Mouse (Mus musculus): ENCODE measurements at regions not wholly inside any gene's neighbourhood (a gene's known extent, or its start where the extent isn't known, plus 50 kb on each side); places are given as distances from the start of the nearest gene placed in this dataset.

- no peak for DNase-seq (ENCODE audit: low spot score in 2 of 2)
These were observed 580.4 kb upstream of the Gm19410 start for GRCm38 (mm10) chr8:35185165-35185564.

- DNase-seq (ENCODE audit: low spot score in 2 of 2) = no peak
These were observed 577.1 kb upstream of the Gm19410 start for GRCm38 (mm10) chr8:35188531-35188930.

GRCm38 (mm10) chr8:35189695-35190094 lies 575.9 kb upstream of the Gm19410 start:
- DNase-seq (ENCODE audit: low spot score in 2 of 2) = no peak

GRCm38 (mm10) chr8:35192515-35192914 lies 573.1 kb upstream of the Gm19410 start:
- no peak for DNase-seq (ENCODE audit: low spot score in 2 of 2)

GRCm38 (mm10) chr8:35193771-35194170 lies 571.8 kb upstream of the Gm19410 start:
- no peak for DNase-seq (ENCODE audit: low spot score in 2 of 2)

GRCm38 (mm10) chr8:35196189-35196588 lies 569.4 kb upstream of the Gm19410 start:
- DNase-seq (ENCODE audit: low spot score in 2 of 2) = no peak

- DNase-seq (ENCODE audit: low spot score in 2 of 2) = no peak
These were observed 566.8 kb upstream of the Gm19410 start for GRCm38 (mm10) chr8:35198766-35199165.

GRCm38 (mm10) chr8:35201416-35201815 lies 564.2 kb upstream of the Gm19410 start:
- no peak for DNase-seq (ENCODE audit: low spot score in 2 of 2)

- DNase-seq (ENCODE audit: low spot score in 2 of 2) = no peak
These were observed 560.6 kb upstream of the Gm19410 start for GRCm38 (mm10) chr8:35204971-35205370.

GRCm38 (mm10) chr8:35205536-35205935 lies 560.1 kb upstream of the Gm19410 start:
- DNase-seq (ENCODE audit: low spot score in 2 of 2) = no peak

GRCm38 (mm10) chr8:35206271-35206670 lies 559.3 kb upstream of the Gm19410 start:
- DNase-seq (ENCODE audit: low spot score in 2 of 2) = no peak

- no peak for DNase-seq (ENCODE audit: low spot score in 2 of 2)
These were observed 557.2 kb upstream of the Gm19410 start for GRCm38 (mm10) chr8:35208357-35208756.

GRCm38 (mm10) chr8:35211506-35212452 lies 553.8 kb upstream of the Gm19410 start:
- no peak for DNase-seq (ENCODE audit: low spot score in 2 of 2)

- DNase-seq (ENCODE audit: low spot score in 2 of 2) = no peak
These were observed 552.1 kb upstream of the Gm19410 start for GRCm38 (mm10) chr8:35213515-35213914.

GRCm38 (mm10) chr8:35217604-35218003 lies 548.0 kb upstream of the Gm19410 start:
- no peak for DNase-seq (ENCODE audit: low spot score in 2 of 2)

- DNase-seq (ENCODE audit: low spot score in 2 of 2) = no peak
These were observed 547.3 kb upstream of the Gm19410 start for GRCm38 (mm10) chr8:35218327-35218726.

GRCm38 (mm10) chr8:35224053-35224924 lies 541.3 kb upstream of the Gm19410 start:
- DNase-seq (ENCODE audit: low spot score in 2 of 2) = no peak

GRCm38 (mm10) chr8:35224925-35225244 lies 540.7 kb upstream of the Gm19410 start:
- DNase-seq (ENCODE audit: low spot score in 2 of 2) = no peak

- DNase-seq (ENCODE audit: low spot score in 2 of 2) = no peak
These were observed 538.5 kb upstream of the Gm19410 start for GRCm38 (mm10) chr8:35227079-35227478.

- DNase-seq (ENCODE audit: low spot score in 2 of 2) = no peak
These were observed 537.1 kb upstream of the Gm19410 start for GRCm38 (mm10) chr8:35228449-35228848.

- DNase-seq (ENCODE audit: low spot score in 2 of 2) = no peak
These were observed 531.9 kb upstream of the Gm19410 start for GRCm38 (mm10) chr8:35233520-35234186.

- DNase-seq (ENCODE audit: low spot score in 2 of 2) = no peak
These were observed 531.2 kb upstream of the Gm19410 start for GRCm38 (mm10) chr8:35234436-35234835.
